Mouse (Mus musculus): Measurements from ENCODE around the gene Nlk. TPM values are rescaled to one million over a fixed set of nuclear protein-coding genes. Genes with fewer than 3 reads are reported as not detected.
"Not testable (repeated sequence)": the region's sequence is repeated elsewhere in the genome, so short reads cannot be mapped to it uniquely, and the experiment has no call there.

Gene Nlk
- polyA plus RNA-seq, 1 experiment from 2014 or later = 14.9 TPM

- H3K9ac ChIP-seq (ENCODE audit: low read length) = no peak overlapping the region
- WGBS = 66% methylated on average over 2 of the region's 2 CpGs
- no peaks in the 10 kb centered on the region; a peak in 1 of 4 replicates for H3K4me1 ChIP-seq (ENCODE audit: control insufficient read depth in 2 of 2, insufficient read depth in 2 of 2, low read length in 2 of 2)
- H3K36me3 ChIP-seq (ENCODE audit: control insufficient read depth, insufficient read depth, low read length) = peaks cover 78% of the 10 kb centered on the region
- H3K4me3 ChIP-seq (ENCODE audit: control insufficient read depth in 1 of 2, insufficient read depth in 1 of 2, low read depth in 1 of 2, low read length in 2 of 2) = no peak overlapping the region
- no peaks in the 10 kb centered on the region for H3K9me3 ChIP-seq (ENCODE audit: control insufficient read depth, low read length)
- no peak overlapping the region for H3K4me2 ChIP-seq (ENCODE audit: low read length)
- no peak overlapping the region for H3K27ac ChIP-seq (replicated peaks in 1 of 2; ENCODE audit: control insufficient read depth in 1 of 2, insufficient read depth in 1 of 2, low read depth in 2 of 2, low read length in 2 of 2)
- ATAC-seq (ENCODE audit: insufficient number of reproducible peaks, insufficient read depth, low FRiP score, low read depth) = no peak
- H3K27me3 ChIP-seq (ENCODE audit: control insufficient read depth, insufficient read depth, low read length) = no peaks in the 10 kb centered on the region
Measured at GRCm38 (mm10) chr11:78574975-78575374, 122.2 kb downstream of the Nlk start.

GRCm38 (mm10) chr11:78574536-78574935 lies 122.6 kb downstream of the Nlk start:
- no peak for ATAC-seq (ENCODE audit: insufficient number of reproducible peaks, insufficient read depth, low FRiP score, low read depth)
- Histone ChIP-seq H3K4me1 (ENCODE audit: control insufficient read depth in 2 of 2, insufficient read depth in 2 of 2, low read length in 2 of 2) (no peaks in the 10 kb centered on the region; a peak in 1 of 4 replicates), H3K4me3 (ENCODE audit: control insufficient read depth in 1 of 2, insufficient read depth in 1 of 2, low read depth in 1 of 2, low read length in 2 of 2) (no peak overlapping the region), H3K27ac (replicated peaks in 1 of 2; ENCODE audit: control insufficient read depth in 1 of 2, insufficient read depth in 1 of 2, low read depth in 2 of 2, low read length in 2 of 2) (no peak overlapping the region), H3K36me3 (ENCODE audit: control insufficient read depth, insufficient read depth, low read length) (peaks cover 76% of the 10 kb centered on the region), H3K9me3 (ENCODE audit: control insufficient read depth, low read length) (no peaks in the 10 kb centered on the region), H3K9ac (ENCODE audit: low read length) (no peak overlapping the region), H3K4me2 (ENCODE audit: low read length) (no peak overlapping the region), H3K27me3 (ENCODE audit: control insufficient read depth, insufficient read depth, low read length) (no peaks in the 10 kb centered on the region)
- 85% methylated on average over 3 of the region's 3 CpGs for WGBS

GRCm38 (mm10) chr11:78574031-78574430 lies 123.1 kb downstream of the Nlk start:
- 93% methylated on average over 3 of the region's 4 CpGs for WGBS
- H3K4me2 ChIP-seq (ENCODE audit: low read length); H3K27ac ChIP-seq (replicated peaks in 1 of 2; ENCODE audit: control insufficient read depth in 1 of 2, insufficient read depth in 1 of 2, low read depth in 2 of 2, low read length in 2 of 2); H3K9me3 ChIP-seq (ENCODE audit: control insufficient read depth, low read length); H3K4me1 ChIP-seq (ENCODE audit: control insufficient read depth in 2 of 2, insufficient read depth in 2 of 2, low read length in 2 of 2); H3K4me3 ChIP-seq (ENCODE audit: control insufficient read depth in 1 of 2, insufficient read depth in 1 of 2, low read depth in 1 of 2, low read length in 2 of 2); ATAC-seq (ENCODE audit: insufficient number of reproducible peaks, insufficient read depth, low FRiP score, low read depth); H3K27me3 ChIP-seq (ENCODE audit: control insufficient read depth, insufficient read depth, low read length); H3K9ac ChIP-seq (ENCODE audit: low read length): not testable (repeated sequence)
- H3K36me3 ChIP-seq (ENCODE audit: control insufficient read depth, insufficient read depth, low read length) = peaks cover 79% of the 10 kb centered on the region

- Histone ChIP-seq H3K9ac (ENCODE audit: low read length) (no peak overlapping the region), H3K4me2 (ENCODE audit: low read length) (no peak overlapping the region), H3K36me3 (ENCODE audit: control insufficient read depth, insufficient read depth, low read length) (peaks cover 70% of the 10 kb centered on the region), H3K27ac (replicated peaks in 1 of 2; ENCODE audit: control insufficient read depth in 1 of 2, insufficient read depth in 1 of 2, low read depth in 2 of 2, low read length in 2 of 2) (no peak overlapping the region), H3K9me3 (ENCODE audit: control insufficient read depth, low read length) (no peaks in the 10 kb centered on the region), H3K4me3 (ENCODE audit: control insufficient read depth in 1 of 2, insufficient read depth in 1 of 2, low read depth in 1 of 2, low read length in 2 of 2) (no peak overlapping the region), H3K4me1 (ENCODE audit: control insufficient read depth in 2 of 2, insufficient read depth in 2 of 2, low read length in 2 of 2) (no peaks in the 10 kb centered on the region; a peak in 2 of 4 replicates), H3K27me3 (ENCODE audit: control insufficient read depth, insufficient read depth, low read length) (no peaks in the 10 kb centered on the region)
- no peak for ATAC-seq (ENCODE audit: insufficient number of reproducible peaks, insufficient read depth, low FRiP score, low read depth)
- 84% methylated on average over 6 of the region's 6 CpGs for WGBS
Measured at GRCm38 (mm10) chr11:78571854-78572253, 125.3 kb downstream of the Nlk start.

GRCm38 (mm10) chr11:78571441-78571840 lies 125.7 kb downstream of the Nlk start:
- 95% methylated on average over 8 of the region's 8 CpGs for WGBS
- H3K27ac ChIP-seq (replicated peaks in 1 of 2; ENCODE audit: control insufficient read depth in 1 of 2, insufficient read depth in 1 of 2, low read depth in 2 of 2, low read length in 2 of 2) = no peak overlapping the region
- H3K4me3 ChIP-seq (ENCODE audit: control insufficient read depth in 1 of 2, insufficient read depth in 1 of 2, low read depth in 1 of 2, low read length in 2 of 2) = no peak overlapping the region
- H3K36me3 ChIP-seq (ENCODE audit: control insufficient read depth, insufficient read depth, low read length) = peaks cover 68% of the 10 kb centered on the region
- H3K9me3 ChIP-seq (ENCODE audit: control insufficient read depth, low read length) = no peaks in the 10 kb centered on the region
- H3K27me3 ChIP-seq (ENCODE audit: control insufficient read depth, insufficient read depth, low read length) = no peaks in the 10 kb centered on the region
- H3K9ac ChIP-seq (ENCODE audit: low read length) = no peak overlapping the region
- H3K4me1 ChIP-seq (ENCODE audit: control insufficient read depth in 2 of 2, insufficient read depth in 2 of 2, low read length in 2 of 2) = no peaks in the 10 kb centered on the region; a peak in 3 of 4 replicates
- no peak overlapping the region for H3K4me2 ChIP-seq (ENCODE audit: low read length)
- ATAC-seq (ENCODE audit: insufficient number of reproducible peaks, insufficient read depth, low FRiP score, low read depth) = no peak

GRCm38 (mm10) chr11:78569806-78570205 lies 127.4 kb downstream of the Nlk start:
- no peak overlapping the region for H3K27ac ChIP-seq (replicated peaks in 1 of 2; ENCODE audit: control insufficient read depth in 1 of 2, insufficient read depth in 1 of 2, low read depth in 2 of 2, low read length in 2 of 2)
- H3K36me3 ChIP-seq (ENCODE audit: control insufficient read depth, insufficient read depth, low read length) = peaks cover 60% of the 10 kb centered on the region

GRCm38 (mm10) chr11:78568827-78569226 lies 128.3 kb downstream of the Nlk start:
- 76% methylated on average over 10 of the region's 10 CpGs for WGBS
- Histone ChIP-seq H3K4me3 (ENCODE audit: control insufficient read depth in 1 of 2, insufficient read depth in 1 of 2, low read depth in 1 of 2, low read length in 2 of 2) (no peak overlapping the region), H3K27ac (replicated peaks in 1 of 2; ENCODE audit: control insufficient read depth in 1 of 2, insufficient read depth in 1 of 2, low read depth in 2 of 2, low read length in 2 of 2) (no peak overlapping the region), H3K4me2 (ENCODE audit: low read length) (no peak overlapping the region), H3K36me3 (ENCODE audit: control insufficient read depth, insufficient read depth, low read length) (peaks cover 55% of the 10 kb centered on the region), H3K9me3 (ENCODE audit: control insufficient read depth, low read length) (no peaks in the 10 kb centered on the region), H3K9ac (ENCODE audit: low read length) (no peak overlapping the region), H3K27me3 (ENCODE audit: control insufficient read depth, insufficient read depth, low read length) (no peaks in the 10 kb centered on the region), H3K4me1 (ENCODE audit: control insufficient read depth in 2 of 2, insufficient read depth in 2 of 2, low read length in 2 of 2) (no peaks in the 10 kb centered on the region; a peak in 3 of 4 replicates)
- ATAC-seq (ENCODE audit: insufficient number of reproducible peaks, insufficient read depth, low FRiP score, low read depth) = no peak

More at GRCm38 (mm10) chr11:78569806-78570205, 127.4 kb downstream of the Nlk start:
- no peak for ATAC-seq (ENCODE audit: insufficient number of reproducible peaks, insufficient read depth, low FRiP score, low read depth)
- H3K4me1 ChIP-seq (ENCODE audit: control insufficient read depth in 2 of 2, insufficient read depth in 2 of 2, low read length in 2 of 2) = no peaks in the 10 kb centered on the region; a peak in 3 of 4 replicates
- H3K27me3 ChIP-seq (ENCODE audit: control insufficient read depth, insufficient read depth, low read length) = no peaks in the 10 kb centered on the region
- H3K4me3 ChIP-seq (ENCODE audit: control insufficient read depth in 1 of 2, insufficient read depth in 1 of 2, low read depth in 1 of 2, low read length in 2 of 2) = no peak overlapping the region
- no peak overlapping the region for H3K9ac ChIP-seq (ENCODE audit: low read length)
- 53% methylated on average over 3 of the region's 3 CpGs for WGBS
- H3K4me2 ChIP-seq (ENCODE audit: low read length) = no peak overlapping the region
- H3K9me3 ChIP-seq (ENCODE audit: control insufficient read depth, low read length) = no peaks in the 10 kb centered on the region

- Histone ChIP-seq H3K9ac (ENCODE audit: low read length) (no peak overlapping the region), H3K36me3 (ENCODE audit: control insufficient read depth, insufficient read depth, low read length) (peaks cover 47% of the 10 kb centered on the region), H3K27me3 (ENCODE audit: control insufficient read depth, insufficient read depth, low read length) (no peaks in the 10 kb centered on the region), H3K9me3 (ENCODE audit: control insufficient read depth, low read length) (no peaks in the 10 kb centered on the region), H3K4me3 (ENCODE audit: control insufficient read depth in 1 of 2, insufficient read depth in 1 of 2, low read depth in 1 of 2, low read length in 2 of 2) (no peak overlapping the region), H3K4me1 (ENCODE audit: control insufficient read depth in 2 of 2, insufficient read depth in 2 of 2, low read length in 2 of 2) (no peaks in the 10 kb centered on the region; a peak in 3 of 4 replicates), H3K27ac (replicated peaks in 1 of 2; ENCODE audit: control insufficient read depth in 1 of 2, insufficient read depth in 1 of 2, low read depth in 2 of 2, low read length in 2 of 2) (no peak overlapping the region), H3K4me2 (ENCODE audit: low read length) (no peak overlapping the region)
- ATAC-seq (ENCODE audit: insufficient number of reproducible peaks, insufficient read depth, low FRiP score, low read depth) = no peak
- 87% methylated on average over 6 of the region's 6 CpGs for WGBS
Measured at GRCm38 (mm10) chr11:78567614-78568013, 129.6 kb downstream of the Nlk start.

Data from heart, embryonic 14.5 days (tissue).